15 mouse cellular contexts compared by ENCODE assay signal in genomic region chr7:138748442-138748841, GRCm38 (mm10).
"Had no signal": no experiment of that assay in that cellular context is flagged by ENCODE, and none has a peak within 500 bp of the region (broad histone marks: within the 10 kb centered on the region; RNA-seq: fewer than 3 reads in every experiment).

No protein-coding gene starts in this region.

- H3K4me1 ChIP-seq: midbrain, embryonic 10.5 days; midbrain, embryonic 12.5 days; stomach, embryonic 15.5 days had no signal

- ATAC-seq: midbrain, embryonic 16.5 days had no signal

- H3K36me3 ChIP-seq: midbrain, embryonic 10.5 days; midbrain, embryonic 12.5 days; neural tube, embryonic 12.5 days; stomach, embryonic 15.5 days had no signal

- H3K4me3 ChIP-seq: midbrain, embryonic 10.5 days; midbrain, embryonic 12.5 days; neural tube, embryonic 12.5 days; stomach, embryonic 15.5 days had no signal

- H3K4me2 ChIP-seq: lung, embryonic 14.5 days; midbrain, embryonic 12.5 days; neural tube, embryonic 12.5 days; stomach, embryonic 15.5 days had no signal

- DNase-seq: lung, adult 18-20 months; lung, embryonic 14.5 days; lung, postnatal 10 days; lung, postnatal 4 days; midbrain, embryonic 14.5 days; right cerebral cortex, postnatal 14 days; thymus, adult 18-20 months; thymus, postnatal 14 days; thymus, postnatal 36 days had no signal

- H3K9ac ChIP-seq: lung, embryonic 14.5 days; midbrain, embryonic 12.5 days; neural tube, embryonic 12.5 days; stomach, embryonic 15.5 days had no signal

- H3K9me3 ChIP-seq: midbrain, embryonic 10.5 days; midbrain, embryonic 12.5 days; neural tube, embryonic 12.5 days; stomach, embryonic 15.5 days had no signal

- H3K27ac ChIP-seq: midbrain, embryonic 10.5 days; midbrain, embryonic 12.5 days; neural tube, embryonic 12.5 days; stomach, embryonic 15.5 days; stomach, postnatal 0 days had no signal

- H3K27me3 ChIP-seq: midbrain, embryonic 12.5 days; neural tube, embryonic 12.5 days; stomach, embryonic 15.5 days had no signal
